Mouse (Mus musculus) midbrain, embryonic 14.5 days (tissue): Measurements from ENCODE around the gene Aip. TPM values are rescaled to one million over a fixed set of nuclear protein-coding genes. Genes with fewer than 3 reads are reported as not detected.
A peak's percentile ranks its signal among the peaks of the same experiment; 100 is the strongest.
"Not testable (repeated sequence)": the region's sequence is repeated elsewhere in the genome, so short reads cannot be mapped to it uniquely, and the experiment has no call there.

ENCODE experiments used
- ATAC-seq: fragments of 200-750 bp; cut with Nextera tagmentation; 2 replicates; pipeline ENCODE4 v1.8.0; 2017; ENCODE audit warnings: moderate number of reproducible peaks, moderate library complexity; ENCODE audit not compliant: low FRiP score, low TSS enrichment
- DNase-seq: peaks from one replicate; pipeline ENCODE4 v3.0.0-alpha.2; 2015
- H3K27ac ChIP-seq: fragments of 300-500 bp; sonication (generic); replicated peaks from 2 replicates; pipeline ENCODE4 v1.5.1; 2014; ENCODE audit warnings: mild to moderate bottlenecking, low read depth, low read length, moderate library complexity
- H3K27me3 ChIP-seq: fragments of 300-500 bp; sonication (generic); 2 replicates; pipeline ENCODE4 v1.6.1; 2014; ENCODE audit warnings: low read length, control low read depth, mixed read lengths; ENCODE audit not compliant: control insufficient read depth, insufficient read depth
- H3K36me3 ChIP-seq: fragments of 300-500 bp; sonication (generic); 2 replicates; pipeline ENCODE4 v1.6.1; 2014; ENCODE audit warnings: low read length, control low read depth; ENCODE audit not compliant: control insufficient read depth, insufficient read depth
- H3K4me1 ChIP-seq: fragments of 300-500 bp; sonication (generic); 2 replicates; pipeline ENCODE4 v1.6.1; 2014; ENCODE audit warnings: mild to moderate bottlenecking, antibody characterized with exemption, low read length, control low read depth; ENCODE audit not compliant: control insufficient read depth, insufficient read depth
- H3K4me2 ChIP-seq: fragments of 300-500 bp; sonication (generic); 2 replicates; pipeline ENCODE4 v1.6.1; 2014; ENCODE audit warnings: mild to moderate bottlenecking, low read length, moderate library complexity
- H3K4me3 ChIP-seq: fragments of 300-500 bp; sonication (generic); replicated peaks from 2 replicates; pipeline ENCODE4 v1.5.1; 2014; ENCODE audit warnings: low read depth, low read length
- H3K9ac ChIP-seq: fragments of 300-500 bp; sonication (generic); replicated peaks from 2 replicates; pipeline ENCODE4 v1.6.1; 2014; ENCODE audit warnings: mild to moderate bottlenecking, low read length, moderate library complexity
- H3K9me3 ChIP-seq: fragments of 300-500 bp; sonication (generic); 2 replicates; pipeline ENCODE4 v1.6.1; 2016; ENCODE audit warnings: low read length, control low read depth, mixed read lengths; ENCODE audit not compliant: control insufficient read depth
- WGBS: fragments of 180-500 bp; shearing (Covaris S2); extraction: QIAGEN DNeasy Blood & Tissue Kit; methylation state at CpG from one replicate; pipeline ENCODE4 v1.1.7; 2014; 5-methylcytosine and 5-hydroxymethylcytosine counted together
- polyA plus RNA-seq: library from polyadenylated mRNA; unstranded; fragments of >200 nt; fragmentation: Nextera tagmentation; extraction: Ambion mirVana; gene quantifications from 2 replicates; pipeline ENCODE4 v1.2.1, GENCODE M21; 2014

The Aip gene
- polyA plus RNA-seq, 1 experiment from 2014 or later, result 84.3 TPM

- ATAC-seq (no peak), DNase-seq (no peak)
- no peak overlapping the region for H3K27ac ChIP-seq
- H3K9ac ChIP-seq, result no peak overlapping the region
- 94% methylated on average over 4 of the region's 4 CpGs for WGBS
- H3K36me3 ChIP-seq, result peaks cover 37% of the 10 kb centered on the region
- no peaks in the 10 kb centered on the region for H3K9me3 ChIP-seq
- H3K4me1 ChIP-seq, result 0 out of 2 replicates have a peak, but pooled peaks cover 3% of the 10 kb centered on the region
- H3K4me2 ChIP-seq, result no peak overlapping the region
- H3K27me3 ChIP-seq, result no peaks in the 10 kb centered on the region
- no peak overlapping the region for H3K4me3 ChIP-seq
These were observed 8.7 kb upstream of the Aip start for GRCm38 (mm10) chr19:4134354-4134753.

GRCm38 (mm10) chr19:4131768-4132167 lies 6.1 kb upstream of the Aip start:
- 88% methylated on average over 2 of the region's 2 CpGs for WGBS
- H3K9ac ChIP-seq, result no peak overlapping the region
- H3K4me1 ChIP-seq, result peaks cover 5% of the 10 kb centered on the region
- no peak overlapping the region for H3K4me3 ChIP-seq
- ATAC-seq (no peak), DNase-seq (no peak)
- H3K9me3 ChIP-seq, result no peaks in the 10 kb centered on the region
- no peaks in the 10 kb centered on the region for H3K27me3 ChIP-seq
- H3K36me3 ChIP-seq, result peaks cover 52% of the 10 kb centered on the region
- no peak overlapping the region for H3K4me2 ChIP-seq
- H3K27ac ChIP-seq, result no peak overlapping the region

GRCm38 (mm10) chr19:4131075-4131474 lies 5.4 kb upstream of the Aip start:
- DNase-seq (no peak), ATAC-seq (no peak)
- Histone ChIP-seq H3K4me3 (no peak overlapping the region), H3K9me3 (no peaks in the 10 kb centered on the region), H3K27me3 (no peaks in the 10 kb centered on the region), H3K9ac (no peak overlapping the region), H3K4me1 (peaks cover 9% of the 10 kb centered on the region), H3K27ac (no peak overlapping the region), H3K4me2 (no peak overlapping the region), H3K36me3 (peaks cover 52% of the 10 kb centered on the region)
- 87% methylated on average over 5 of the region's 5 CpGs for WGBS

- Histone ChIP-seq H3K4me1 (peaks cover 9% of the 10 kb centered on the region), H3K27me3 (no peaks in the 10 kb centered on the region), H3K4me2 (no peak overlapping the region), H3K9ac (no peak overlapping the region), H3K27ac (no peak overlapping the region), H3K4me3 (no peak overlapping the region), H3K36me3 (peaks cover 52% of the 10 kb centered on the region), H3K9me3 (no peaks in the 10 kb centered on the region)
- 89% methylated on average over 4 of the region's 4 CpGs for WGBS
- no peak for DNase-seq
- ATAC-seq, result no peak
These were observed 4.4 kb upstream of the Aip start for GRCm38 (mm10) chr19:4130106-4130505.

- Histone ChIP-seq H3K36me3 (peaks cover 52% of the 10 kb centered on the region), H3K27me3 (no peaks in the 10 kb centered on the region), H3K9me3 (no peaks in the 10 kb centered on the region), H3K4me3 (no peak overlapping the region), H3K4me2 (no peak overlapping the region), H3K27ac (no peak overlapping the region), H3K9ac (no peak overlapping the region), H3K4me1 (peaks cover 9% of the 10 kb centered on the region)
- DNase-seq, result no peak
- no peak for ATAC-seq
- WGBS, result 95% methylated on average over 7 of the region's 7 CpGs
These were observed 3.8 kb upstream of the Aip start for GRCm38 (mm10) chr19:4129462-4129861.

- WGBS, result 70% methylated on average over 7 of the region's 7 CpGs
- Histone ChIP-seq H3K4me2 (peak overlapping the region; percentile 83), H3K9me3 (no peaks in the 10 kb centered on the region), H3K36me3 (peaks cover 36% of the 10 kb centered on the region), H3K27ac (no peak overlapping the region), H3K9ac (peak overlapping the region; percentile 83), H3K4me3 (peak overlapping the region; percentile 83), H3K4me1 (peaks cover 9% of the 10 kb centered on the region), H3K27me3 (no peaks in the 10 kb centered on the region)
- no peak for ATAC-seq
- no peak for DNase-seq
These were observed 1.3 kb upstream of the Aip start for GRCm38 (mm10) chr19:4126759-4127495.

DNA sequence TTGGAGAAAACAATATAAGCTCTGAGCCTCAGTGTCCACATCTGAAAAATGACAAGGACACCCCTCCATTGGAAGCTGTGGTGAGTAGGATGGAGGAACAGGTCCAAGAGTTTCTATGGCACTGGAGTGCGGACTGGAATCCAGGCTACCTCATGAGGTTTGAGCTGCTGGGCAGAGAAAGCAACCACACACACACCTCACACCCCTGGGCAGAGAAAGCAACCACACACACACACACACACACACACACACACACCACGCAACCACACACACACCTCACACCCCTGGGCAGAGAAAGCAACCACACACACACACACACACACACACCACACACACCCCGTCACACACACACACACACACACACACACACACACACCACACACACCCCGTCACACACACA lies 390 bp downstream of the Aip start:
- Histone ChIP-seq H3K4me2 (peak overlapping the region; percentile 41), H3K9ac (peak overlapping the region; percentile 83; the same call in 1 of the 2 replicates), H3K36me3 (peaks cover 23% of the 10 kb centered on the region), H3K4me1 (peaks cover 14% of the 10 kb centered on the region), H3K4me3 (peak overlapping the region; percentile 83), H3K27ac (peak overlapping the region; percentile 71)
- not testable (repeated sequence) for H3K9me3 ChIP-seq, H3K27me3 ChIP-seq, ATAC-seq
- 7% methylated on average over 4 of the region's 4 CpGs for WGBS
- peak; percentile 53 for DNase-seq

- H3K4me3 ChIP-seq, result no peak overlapping the region
- peaks cover 17% of the 10 kb centered on the region for H3K36me3 ChIP-seq
- ATAC-seq, result no peak
- peaks cover 17% of the 10 kb centered on the region for H3K4me1 ChIP-seq
- H3K27ac ChIP-seq, result no peak overlapping the region; the same call in 1 of the 2 replicates
- DNase-seq, result no peak
- no peak overlapping the region for H3K4me2 ChIP-seq
- WGBS, result 83% methylated on average over 4 of the region's 4 CpGs
- no peaks in the 10 kb centered on the region for H3K9me3 ChIP-seq
- H3K9ac ChIP-seq, result no peak overlapping the region
- H3K27me3 ChIP-seq, result no peaks in the 10 kb centered on the region
These were observed 1.2 kb downstream of the Aip start for GRCm38 (mm10) chr19:4124432-4124831.
